Mouse (Mus musculus) intestine, postnatal 0 days (tissue): ENCODE measurements around the gene Gpatch2. TPM values are rescaled to one million over a fixed set of nuclear protein-coding genes. Genes with fewer than 3 reads are reported as not detected.

Experiments used
- ATAC-seq: fragments of 200-750 bp; cut with Nextera tagmentation; 2 replicates; pipeline ENCODE4 v1.8.0; 2017; ENCODE audit warnings: mild to moderate bottlenecking, moderate TSS enrichment, moderate library complexity
- H3K27ac ChIP-seq: fragments of 300-500 bp; sonication (generic); 2 replicates; pipeline ENCODE4 v1.5.1; 2014; ENCODE audit warnings: mild to moderate bottlenecking, low read depth, low read length, moderate library complexity
- H3K27me3 ChIP-seq: fragments of 300-500 bp; sonication (generic); replicated peaks from 2 replicates; pipeline ENCODE4 v1.6.1; 2014; ENCODE audit warnings: low read length, mixed read lengths; ENCODE audit not compliant: control insufficient read depth, insufficient read depth
- H3K36me3 ChIP-seq: fragments of 300-500 bp; sonication (generic); 2 replicates; pipeline ENCODE4 v1.6.1; 2014; ENCODE audit warnings: mild to moderate bottlenecking, moderate library complexity; ENCODE audit not compliant: control insufficient read depth, insufficient read depth
- H3K4me1 ChIP-seq: fragments of 300-500 bp; sonication (generic); replicated peaks from 2 replicates; pipeline ENCODE4 v1.6.1; 2014; ENCODE audit warnings: antibody characterized with exemption, low read length, mixed read lengths; ENCODE audit not compliant: control insufficient read depth, insufficient read depth
- H3K4me2 ChIP-seq: fragments of 300-500 bp; sonication (generic); replicated peaks from 2 replicates; pipeline ENCODE4 v1.6.1; 2014; ENCODE audit warnings: low read depth, mild to moderate bottlenecking, moderate library complexity
- H3K4me3 ChIP-seq: fragments of 300-500 bp; sonication (generic); 2 replicates; pipeline ENCODE4 v1.5.1; 2014; ENCODE audit warnings: low read depth, low read length
- H3K9ac ChIP-seq: fragments of 300-500 bp; sonication (generic); 2 replicates; pipeline ENCODE4 v1.6.1; 2014; ENCODE audit warnings: mild to moderate bottlenecking, low read depth, low read length
- H3K9me3 ChIP-seq: fragments of 300-500 bp; sonication (generic); 2 replicates; pipeline ENCODE4 v1.6.1; 2016; ENCODE audit warnings: mixed run types; ENCODE audit not compliant: control insufficient read depth
- CTCF ChIP-seq: sonication (generic); IDR thresholded peaks from 2 replicates; pipeline ENCODE4 v1.5.1; 2016; ENCODE audit warnings: low read depth, mild to moderate bottlenecking, control low read depth, antibody characterized with exemption, moderate library complexity
- WGBS: fragments of 180-500 bp; shearing (Covaris S2); extraction: QIAGEN DNeasy Blood & Tissue Kit; methylation state at CpG from one replicate; pipeline ENCODE4 v1.1.7; 2014; 5-methylcytosine and 5-hydroxymethylcytosine counted together
- polyA plus RNA-seq: library from polyadenylated mRNA; unstranded; fragments of >200 nt; fragmentation: Nextera tagmentation; extraction: Ambion mirVana; gene quantifications from 2 replicates; pipeline ENCODE4 v1.2.1, GENCODE M21; 2015

Gpatch2 gene
- polyA plus RNA-seq, 1 experiment from 2014 or later = 8.9 TPM

- Histone ChIP-seq H3K27me3 (no peaks in the 10 kb centered on the region), H3K4me1 (no peaks in the 10 kb centered on the region), H3K4me3 (no peak overlapping the region), H3K4me2 (no peak overlapping the region), H3K9ac (no peak overlapping the region), H3K9me3 (no peaks in the 10 kb centered on the region), H3K27ac (no peak overlapping the region), H3K36me3 (no peaks in the 10 kb centered on the region)
- no peak for ATAC-seq
- TF ChIP-seq CTCF = no peak
- WGBS = 60% methylated on average over 4 of the region's 4 CpGs
Observed at GRCm38 (mm10) chr1:187209496-187209895, 5.8 kb upstream of the Gpatch2 start.

GRCm38 (mm10) chr1:187210736-187211135 is 4.6 kb upstream of the Gpatch2 start:
- no peaks in the 10 kb centered on the region for H3K36me3 ChIP-seq
- H3K4me2 ChIP-seq = no peak overlapping the region
- no peak overlapping the region for H3K9ac ChIP-seq
- no peaks in the 10 kb centered on the region for H3K4me1 ChIP-seq
- WGBS = 47% methylated on average over 4 of the region's 4 CpGs
- no peaks in the 10 kb centered on the region for H3K27me3 ChIP-seq
- H3K9me3 ChIP-seq = no peaks in the 10 kb centered on the region
- TF ChIP-seq CTCF = no peak
- ATAC-seq = peak; percentile 42; the same call in 1 of the 2 replicates
- no peak overlapping the region for H3K4me3 ChIP-seq
- H3K27ac ChIP-seq = no peak overlapping the region

GRCm38 (mm10) chr1:187216620-187217410 is 1.5 kb downstream of the Gpatch2 start:
- no peak for TF ChIP-seq CTCF
- ATAC-seq = no peak
- Histone ChIP-seq H3K27me3 (no peaks in the 10 kb centered on the region), H3K4me3 (no peak overlapping the region), H3K27ac (no peak overlapping the region), H3K36me3 (no peaks in the 10 kb centered on the region), H3K9ac (no peak overlapping the region), H3K9me3 (no peaks in the 10 kb centered on the region), H3K4me1 (no peaks in the 10 kb centered on the region), H3K4me2 (no peak overlapping the region)
- WGBS = 88% methylated on average over 9 of the region's 9 CpGs

- TF ChIP-seq CTCF = no peak
- Histone ChIP-seq H3K4me1 (no peaks in the 10 kb centered on the region), H3K27me3 (no peaks in the 10 kb centered on the region), H3K9me3 (no peaks in the 10 kb centered on the region), H3K4me2 (peak overlapping the region; percentile 32), H3K9ac (no peak overlapping the region), H3K36me3 (peaks cover 3% of the 10 kb centered on the region), H3K4me3 (no peak overlapping the region), H3K27ac (no peak overlapping the region)
- 51% methylated on average over 6 of the region's 6 CpGs for WGBS
- no peak for ATAC-seq
Observed at GRCm38 (mm10) chr1:187220756-187221155, 5.4 kb downstream of the Gpatch2 start.

- H3K27ac ChIP-seq = peak overlapping the region; percentile 67
- peak overlapping the region; percentile 40 for H3K4me2 ChIP-seq
- ATAC-seq = peak; percentile 87
- H3K9me3 ChIP-seq = no peaks in the 10 kb centered on the region
- WGBS = 31% methylated on average over 11 of the region's 11 CpGs
- peak; percentile 21; the same call in 1 of the 2 replicates for TF ChIP-seq CTCF
- peaks cover 5% of the 10 kb centered on the region; the same call in 1 of the 2 replicates for H3K4me1 ChIP-seq
- H3K4me3 ChIP-seq = no peak overlapping the region
- no peaks in the 10 kb centered on the region for H3K27me3 ChIP-seq
- H3K9ac ChIP-seq = no peak overlapping the region
- peaks cover 8% of the 10 kb centered on the region for H3K36me3 ChIP-seq
Observed at GRCm38 (mm10) chr1:187226328-187227025, 11.2 kb downstream of the Gpatch2 start.

- H3K9me3 ChIP-seq = no peaks in the 10 kb centered on the region
- 42% methylated on average over 13 of the region's 13 CpGs for WGBS
- H3K27me3 ChIP-seq = no peaks in the 10 kb centered on the region
- peak overlapping the region; percentile 35 for H3K4me2 ChIP-seq
- peak; percentile 70 for ATAC-seq
- H3K4me1 ChIP-seq = peaks cover 5% of the 10 kb centered on the region; the same call in 1 of the 2 replicates
- H3K36me3 ChIP-seq = peaks cover 12% of the 10 kb centered on the region
- H3K27ac ChIP-seq = peak overlapping the region; percentile 43; the same call in 1 of the 2 replicates
- H3K4me3 ChIP-seq = no peak overlapping the region
- TF ChIP-seq CTCF = no peak
- H3K9ac ChIP-seq = no peak overlapping the region
Observed at GRCm38 (mm10) chr1:187228414-187229146, 13.3 kb downstream of the Gpatch2 start.
